Mouse (Mus musculus) neural tube, embryonic 11.5 days (tissue): Measurements from ENCODE around the gene Zfp366. TPM values are rescaled to one million over a fixed set of nuclear protein-coding genes. Genes with fewer than 3 reads are reported as not detected.

ENCODE experiments used
- ATAC-seq: fragments of 200-750 bp; cut with Nextera tagmentation; 2 replicates; pipeline ENCODE4 v1.8.0; 2017; ENCODE audit warnings: moderate number of reproducible peaks, mild to moderate bottlenecking, moderate TSS enrichment, moderate library complexity; ENCODE audit not compliant: insufficient read depth, low FRiP score, low TSS enrichment
- DNase-seq: peaks from one replicate; pipeline ENCODE4 v3.0.0-alpha.2; 2015; ENCODE audit warnings: low spot score
- H3K27ac ChIP-seq: fragments of 300-500 bp; sonication (generic); 2 replicates; pipeline ENCODE4 v1.5.1; 2014; ENCODE audit warnings: low read depth, mild to moderate bottlenecking, low read length
- H3K27me3 ChIP-seq: fragments of 300-500 bp; sonication (generic); 2 replicates; pipeline ENCODE4 v1.6.1; 2014; ENCODE audit warnings: mild to moderate bottlenecking, low read length, mixed read lengths; ENCODE audit not compliant: control insufficient read depth, insufficient read depth
- H3K36me3 ChIP-seq: fragments of 300-500 bp; sonication (generic); 2 replicates; pipeline ENCODE4 v1.6.1; 2014; ENCODE audit warnings: mild to moderate bottlenecking, low read length, moderate library complexity, mixed read lengths; ENCODE audit not compliant: control insufficient read depth, insufficient read depth
- H3K4me1 ChIP-seq: fragments of 300-500 bp; sonication (generic); 2 replicates; pipeline ENCODE4 v1.6.1; 2014; ENCODE audit warnings: low read length, mixed read lengths; ENCODE audit not compliant: control insufficient read depth, insufficient read depth
- H3K4me2 ChIP-seq: fragments of 300-500 bp; sonication (generic); 2 replicates; pipeline ENCODE4 v1.6.1; 2014; ENCODE audit warnings: low read depth, mild to moderate bottlenecking, moderate library complexity
- H3K4me3 ChIP-seq: fragments of 300-500 bp; sonication (generic); 2 replicates; pipeline ENCODE4 v1.5.1; 2014; ENCODE audit warnings: low read depth, low read length
- H3K9ac ChIP-seq: fragments of 300-500 bp; sonication (generic); 2 replicates; pipeline ENCODE4 v1.6.1; 2014; ENCODE audit warnings: mild to moderate bottlenecking, low read length
- H3K9me3 ChIP-seq: fragments of 300-500 bp; sonication (generic); 2 replicates; pipeline ENCODE4 v1.6.1; 2016; ENCODE audit warnings: low read length; ENCODE audit not compliant: control insufficient read depth
- WGBS: fragments of 180-500 bp; shearing (Covaris S2); extraction: QIAGEN DNeasy Blood & Tissue Kit; methylation state at CpG from one replicate; pipeline ENCODE4 v1.1.7; 2014; 5-methylcytosine and 5-hydroxymethylcytosine counted together
- polyA plus RNA-seq: library from polyadenylated mRNA; unstranded; fragments of >200 nt; fragmentation: Nextera tagmentation; extraction: Ambion mirVana; gene quantifications from 2 replicates; pipeline ENCODE4 v1.2.1, GENCODE M21; 2014

Zfp366 gene
- polyA plus RNA-seq, 1 experiment from 2014 or later, result 0.85 TPM

DNA sequence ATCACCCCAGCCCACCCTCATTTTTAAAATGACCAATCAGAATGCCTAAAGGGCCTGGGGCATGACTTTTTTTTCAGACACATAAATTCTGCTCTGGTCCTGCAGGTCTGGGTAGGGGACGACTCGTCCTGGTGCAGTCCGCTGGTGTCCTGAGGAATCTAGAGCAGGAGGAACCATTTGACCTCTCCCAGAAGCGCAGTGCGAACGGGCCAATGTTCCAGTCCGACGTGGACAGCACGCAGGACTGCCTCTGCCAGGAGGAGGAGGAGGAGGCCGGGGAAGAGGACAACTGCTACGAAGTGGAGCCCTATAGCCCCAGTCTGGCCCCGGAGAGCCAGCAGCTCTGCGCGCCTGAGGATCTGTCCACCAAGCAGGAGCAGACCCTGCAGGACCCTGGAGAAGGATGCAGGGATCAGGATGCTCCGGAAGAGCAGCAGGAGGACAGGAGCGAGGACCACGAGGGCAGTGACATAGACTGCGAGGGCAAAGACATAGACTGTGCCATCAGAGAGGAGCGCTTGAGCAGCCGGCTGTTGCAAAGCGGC, 61.4 kb downstream of the Zfp366 start:
- ATAC-seq (no peak), DNase-seq (no peak)
- 84% methylated on average over 21 of the region's 21 CpGs for WGBS
- no peak overlapping the region for H3K4me3 ChIP-seq
- H3K27me3 ChIP-seq, result no peaks in the 10 kb centered on the region
- no peaks in the 10 kb centered on the region for H3K4me1 ChIP-seq
- no peaks in the 10 kb centered on the region for H3K9me3 ChIP-seq
- no peak overlapping the region for H3K27ac ChIP-seq
- no peak overlapping the region for H3K4me2 ChIP-seq
- no peaks in the 10 kb centered on the region for H3K36me3 ChIP-seq
- H3K9ac ChIP-seq, result no peak overlapping the region

DNA sequence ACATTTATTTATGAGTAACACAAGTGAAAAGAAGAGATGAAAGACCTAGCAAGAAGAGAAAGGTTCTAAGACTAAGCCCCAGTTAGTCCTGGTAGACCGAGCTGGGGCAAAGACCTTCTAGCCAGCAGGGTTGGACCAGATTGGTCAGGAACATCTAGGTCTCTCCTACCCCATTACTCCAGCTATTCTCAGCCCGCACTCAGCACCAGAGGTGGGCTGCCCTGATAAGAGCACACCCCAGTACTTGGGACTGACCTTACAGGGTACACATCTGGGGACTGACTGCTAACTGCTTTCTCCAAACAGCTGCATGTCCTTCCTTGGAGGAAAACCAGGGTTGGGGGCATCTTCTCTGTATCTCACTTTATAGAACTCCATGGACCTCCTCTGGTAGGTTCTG, 66.2 kb downstream of the Zfp366 start:
- Histone ChIP-seq H3K9ac (no peak overlapping the region), H3K4me3 (no peak overlapping the region), H3K36me3 (no peaks in the 10 kb centered on the region), H3K27me3 (no peaks in the 10 kb centered on the region), H3K9me3 (no peaks in the 10 kb centered on the region), H3K4me1 (no peaks in the 10 kb centered on the region), H3K4me2 (no peak overlapping the region), H3K27ac (no peak overlapping the region)
- no peak for DNase-seq
- WGBS, result 86% methylated on average over 2 of the region's 2 CpGs
- no peak for ATAC-seq

DNA sequence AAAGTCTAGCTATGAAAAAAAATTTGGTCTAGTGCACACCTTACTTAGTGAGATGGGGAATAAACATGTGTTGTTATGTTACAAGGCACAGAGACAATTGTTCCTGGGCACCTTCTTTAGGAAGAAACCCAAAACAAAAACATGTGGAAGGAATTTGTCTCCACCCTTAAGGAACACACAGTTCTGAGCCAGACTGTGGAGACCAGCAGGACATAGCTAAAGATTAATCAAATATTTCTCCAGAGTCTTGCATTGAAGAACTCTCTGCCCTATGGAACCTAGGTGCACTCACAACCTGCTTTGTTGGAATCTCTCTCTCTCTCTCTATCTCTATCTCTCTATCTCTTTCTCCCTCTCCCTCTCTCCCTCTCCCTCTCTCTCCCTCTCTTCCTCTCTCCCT, 69.6 kb downstream of the Zfp366 start:
- H3K4me1 ChIP-seq, result no peaks in the 10 kb centered on the region
- no peaks in the 10 kb centered on the region for H3K27me3 ChIP-seq
- no peak overlapping the region for H3K4me3 ChIP-seq
- H3K27ac ChIP-seq, result no peak overlapping the region
- DNase-seq (no peak), ATAC-seq (no peak)
- no peak overlapping the region for H3K4me2 ChIP-seq
- no peaks in the 10 kb centered on the region for H3K36me3 ChIP-seq
- H3K9me3 ChIP-seq, result no peaks in the 10 kb centered on the region
- H3K9ac ChIP-seq, result no peak overlapping the region

DNA sequence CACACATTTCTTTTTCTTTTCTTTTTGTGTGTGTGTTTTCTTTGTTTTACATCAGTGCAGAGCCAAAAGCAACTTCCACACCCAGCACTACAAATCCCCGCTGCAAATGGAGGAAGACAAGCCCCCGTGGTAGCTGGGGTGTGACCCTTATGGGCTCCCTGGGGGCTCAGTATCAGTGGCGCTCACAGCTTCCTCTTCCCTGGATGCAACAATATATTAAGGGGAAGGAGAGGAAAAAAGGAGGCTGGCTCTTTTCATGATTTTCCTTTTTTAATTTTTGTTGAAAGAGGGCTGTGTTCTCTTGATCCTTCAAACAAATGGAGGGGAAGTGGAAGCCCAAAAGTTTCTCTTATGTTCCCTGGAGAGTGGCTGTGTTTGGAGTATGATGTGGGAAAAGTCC, 70.2 kb downstream of the Zfp366 start:
- 45% methylated on average over 3 of the region's 3 CpGs for WGBS
- Histone ChIP-seq H3K9ac (no peak overlapping the region), H3K4me3 (no peak overlapping the region), H3K4me1 (no peaks in the 10 kb centered on the region), H3K9me3 (no peaks in the 10 kb centered on the region), H3K27me3 (no peaks in the 10 kb centered on the region), H3K27ac (no peak overlapping the region), H3K36me3 (no peaks in the 10 kb centered on the region), H3K4me2 (no peak overlapping the region)
- DNase-seq (no peak), ATAC-seq (no peak)

DNA sequence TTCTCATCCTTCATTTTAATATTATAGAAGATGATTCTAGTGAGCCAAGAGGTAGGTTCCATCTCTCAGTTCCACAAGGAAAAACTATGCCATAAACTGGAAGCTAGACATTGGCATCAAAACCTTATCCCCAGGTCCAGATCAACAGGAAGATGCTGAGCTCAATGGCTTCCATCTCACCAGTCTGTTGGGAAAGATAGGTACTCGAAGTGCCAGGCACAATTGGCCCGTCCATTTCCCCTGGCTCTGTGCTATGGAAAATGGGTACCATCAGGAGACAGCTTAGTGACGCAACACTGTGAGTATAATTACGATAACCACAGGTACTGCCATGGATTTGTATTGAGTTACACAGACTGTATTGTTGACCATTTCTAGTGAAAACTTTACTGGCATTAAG, 72.3 kb downstream of the Zfp366 start:
- Histone ChIP-seq H3K27ac (no peak overlapping the region), H3K4me2 (no peak overlapping the region), H3K27me3 (no peaks in the 10 kb centered on the region), H3K36me3 (no peaks in the 10 kb centered on the region), H3K9ac (no peak overlapping the region), H3K4me3 (no peak overlapping the region), H3K4me1 (no peaks in the 10 kb centered on the region), H3K9me3 (no peaks in the 10 kb centered on the region)
- no peak for DNase-seq
- 87% methylated on average over 4 of the region's 4 CpGs for WGBS
- no peak for ATAC-seq

DNA sequence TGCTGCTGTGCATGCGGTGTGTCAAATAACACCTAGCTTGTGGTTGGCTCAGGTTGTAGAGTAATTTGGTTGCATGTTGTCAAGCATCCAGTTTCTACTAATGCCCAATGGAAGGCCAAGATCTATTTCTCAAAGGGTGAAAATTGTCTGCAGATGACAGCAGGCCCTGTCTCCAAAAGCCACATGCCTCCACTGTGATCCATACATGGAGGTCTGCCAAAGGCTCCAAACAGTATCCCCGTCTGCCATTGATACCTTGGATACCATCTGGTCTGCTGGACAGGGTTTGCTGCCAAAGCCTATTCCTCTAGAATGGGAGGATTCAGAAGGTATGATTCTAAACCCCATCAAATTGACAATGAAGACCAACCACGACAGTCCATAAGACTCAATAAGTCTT, 74.1 kb downstream of the Zfp366 start:
- H3K4me3 ChIP-seq, result no peak overlapping the region
- no peak overlapping the region for H3K27ac ChIP-seq
- no peaks in the 10 kb centered on the region for H3K9me3 ChIP-seq
- H3K27me3 ChIP-seq, result no peaks in the 10 kb centered on the region
- H3K9ac ChIP-seq, result no peak overlapping the region
- H3K4me2 ChIP-seq, result no peak overlapping the region
- WGBS, result 94% methylated on average over 3 of the region's 3 CpGs
- H3K4me1 ChIP-seq, result no peaks in the 10 kb centered on the region
- H3K36me3 ChIP-seq, result no peaks in the 10 kb centered on the region
- ATAC-seq, result no peak
- DNase-seq, result no peak

DNA sequence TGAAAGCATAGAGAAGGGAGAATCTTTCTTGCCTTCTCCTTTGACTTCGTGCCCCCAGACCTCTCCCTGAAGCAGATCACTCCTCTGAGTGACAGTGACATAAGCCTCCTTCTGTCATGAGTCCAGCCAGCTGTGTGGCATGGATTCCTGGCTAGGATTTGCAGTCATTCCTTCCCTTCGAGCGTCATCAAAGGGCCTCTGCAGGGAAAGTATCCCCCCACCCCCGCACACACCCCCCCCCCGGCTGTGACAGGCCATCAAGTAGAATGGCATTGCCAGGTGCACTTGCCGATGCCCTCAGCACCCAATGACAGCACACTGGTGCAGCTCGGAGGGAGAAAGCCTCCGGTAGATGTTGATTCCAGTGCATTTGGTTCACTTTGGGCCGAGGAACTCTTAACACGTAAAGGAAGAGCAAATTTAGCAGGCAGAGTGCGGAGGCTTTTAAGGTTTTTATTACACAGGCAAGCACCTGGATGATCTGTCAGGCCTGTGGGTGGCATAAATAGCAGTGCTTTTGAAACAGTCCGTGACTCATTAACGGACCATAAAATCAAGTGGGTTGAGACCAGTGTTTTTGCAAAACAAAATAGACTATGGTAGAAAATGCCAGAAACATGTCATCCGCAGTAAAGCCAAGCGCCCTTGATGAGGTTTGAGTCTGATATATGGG, 75.0 kb downstream of the Zfp366 start:
- H3K27ac ChIP-seq, result no peak overlapping the region
- H3K4me1 ChIP-seq, result no peaks in the 10 kb centered on the region
- H3K27me3 ChIP-seq, result no peaks in the 10 kb centered on the region
- no peaks in the 10 kb centered on the region for H3K36me3 ChIP-seq
- H3K4me2 ChIP-seq, result no peak overlapping the region
- H3K9me3 ChIP-seq, result no peaks in the 10 kb centered on the region
- 60% methylated on average over 15 of the region's 15 CpGs for WGBS
- no peak overlapping the region for H3K4me3 ChIP-seq
- DNase-seq, result no peak
- H3K9ac ChIP-seq, result no peak overlapping the region
- no peak for ATAC-seq

DNA sequence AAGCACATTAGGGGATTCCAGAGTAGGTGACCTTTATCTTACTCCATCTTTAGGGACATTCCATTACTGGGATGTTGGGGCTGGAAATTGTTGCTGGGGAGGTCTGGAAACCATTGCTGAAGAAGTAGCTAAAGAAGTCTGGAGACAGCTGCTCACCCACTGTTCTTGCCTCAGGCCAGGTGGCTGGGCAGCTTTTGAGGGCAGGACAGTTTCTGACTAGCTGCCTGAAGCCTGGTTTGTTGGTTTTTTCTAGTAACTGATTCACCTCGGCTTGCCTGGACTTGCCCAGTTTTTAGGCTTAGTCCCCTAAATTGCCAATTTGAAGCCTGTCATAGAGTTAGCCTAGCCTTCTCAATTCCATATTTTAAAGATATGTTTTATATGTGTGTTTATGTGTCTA, 77.8 kb downstream of the Zfp366 start:
- H3K4me2 ChIP-seq, result no peak overlapping the region
- ATAC-seq (no peak), DNase-seq (no peak)
- no peak overlapping the region for H3K27ac ChIP-seq
- no peaks in the 10 kb centered on the region for H3K36me3 ChIP-seq
- WGBS, result 81% methylated on average over 1 of the region's 1 CpGs
- no peaks in the 10 kb centered on the region for H3K4me1 ChIP-seq
- no peaks in the 10 kb centered on the region for H3K27me3 ChIP-seq
- H3K4me3 ChIP-seq, result no peak overlapping the region
- H3K9ac ChIP-seq, result no peak overlapping the region
- no peaks in the 10 kb centered on the region for H3K9me3 ChIP-seq

DNA sequence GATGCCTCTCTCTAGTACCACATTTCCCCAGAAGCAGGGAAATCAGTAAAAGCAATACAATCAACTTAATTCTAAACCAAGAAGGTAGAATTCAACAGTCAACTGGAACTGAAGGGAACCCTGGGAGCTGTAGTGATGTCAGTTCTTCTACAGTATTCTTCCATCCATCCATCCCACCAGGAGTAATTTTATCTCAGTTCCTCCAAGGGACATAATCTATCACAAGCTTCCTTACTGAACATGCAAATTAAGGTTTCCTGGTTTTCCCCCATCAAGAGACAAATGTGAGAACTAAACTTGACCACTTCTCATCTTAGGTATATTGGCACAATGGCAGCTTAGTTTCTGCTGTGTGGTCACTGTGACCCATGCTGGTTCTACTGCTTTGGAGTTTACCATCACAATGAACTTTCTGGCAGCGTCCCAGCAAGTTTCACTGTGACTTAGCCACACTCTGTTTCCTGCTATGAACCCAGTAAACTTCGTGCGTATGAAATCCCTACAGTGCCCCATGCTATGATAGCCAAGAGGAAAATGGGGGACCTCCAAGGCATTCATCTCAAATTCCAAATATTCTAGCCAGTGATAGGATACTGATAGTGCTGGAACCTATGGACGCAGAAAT, 78.6 kb downstream of the Zfp366 start:
- H3K27ac ChIP-seq, result no peak overlapping the region
- H3K36me3 ChIP-seq, result no peaks in the 10 kb centered on the region
- H3K4me2 ChIP-seq, result no peak overlapping the region

More for the DNA sequence above, 78.6 kb downstream of the Zfp366 start:
- H3K4me3 ChIP-seq, result no peak overlapping the region
- no peaks in the 10 kb centered on the region for H3K9me3 ChIP-seq
- ATAC-seq, result no peak
- no peak overlapping the region for H3K9ac ChIP-seq
- H3K27me3 ChIP-seq, result no peaks in the 10 kb centered on the region
- no peak for DNase-seq
- no peaks in the 10 kb centered on the region for H3K4me1 ChIP-seq
- 80% methylated on average over 4 of the region's 4 CpGs for WGBS
